Mouse (Mus musculus) stomach, embryonic 15.5 days (tissue): ENCODE measurements at regions not wholly inside any gene's neighbourhood (a gene's known extent, or its start where the extent isn't known, plus 50 kb on each side); places are given as distances from the start of the nearest gene placed in this dataset.

Experiments used
- ATAC-seq: fragments of 200-750 bp; cut with Nextera tagmentation; 2 replicates; pipeline ENCODE4 v1.8.0; 2017; ENCODE audit warnings: low read depth, moderate number of reproducible peaks, moderate TSS enrichment; ENCODE audit not compliant: insufficient read depth, low FRiP score
- H3K27ac ChIP-seq: fragments of 300-500 bp; sonication (generic); 2 replicates; pipeline ENCODE4 v1.5.1; 2015; ENCODE audit warnings: mild to moderate bottlenecking, inconsistent platforms
- H3K27me3 ChIP-seq: fragments of 300-500 bp; sonication (generic); replicated peaks from 2 replicates; pipeline ENCODE4 v1.6.1; 2015; ENCODE audit warnings: inconsistent platforms
- H3K36me3 ChIP-seq: fragments of 300-500 bp; sonication (generic); 2 replicates; pipeline ENCODE4 v1.6.1; 2015; ENCODE audit warnings: inconsistent platforms
- H3K4me1 ChIP-seq: fragments of 300-500 bp; sonication (generic); 2 replicates; pipeline ENCODE4 v1.6.1; 2015; ENCODE audit warnings: inconsistent platforms
- H3K4me2 ChIP-seq: fragments of 300-500 bp; sonication (generic); 2 replicates; pipeline ENCODE4 v1.6.1; 2015; ENCODE audit warnings: mild to moderate bottlenecking, inconsistent platforms
- H3K4me3 ChIP-seq: fragments of 300-500 bp; sonication (generic); replicated peaks from 2 replicates; pipeline ENCODE4 v1.5.1; 2015; ENCODE audit warnings: inconsistent platforms
- H3K9ac ChIP-seq: fragments of 300-500 bp; sonication (generic); 2 replicates; pipeline ENCODE4 v1.6.1; 2015; ENCODE audit warnings: inconsistent platforms
- H3K9me3 ChIP-seq: fragments of 300-500 bp; sonication (generic); 2 replicates; pipeline ENCODE4 v1.6.1; 2016; ENCODE audit warnings: inconsistent platforms
- WGBS: fragments of 180-500 bp; shearing (Covaris S2); methylation state at CpG from one replicate; pipeline ENCODE4 v1.1.7; 2015; 5-methylcytosine and 5-hydroxymethylcytosine counted together

GRCm38 (mm10) chr2:72800696-72801095 lies 179.6 kb downstream of the Sp3 start:
- H3K9me3 ChIP-seq = no peaks in the 10 kb centered on the region
- ATAC-seq = no peak
- no peak overlapping the region for H3K9ac ChIP-seq
- H3K4me3 ChIP-seq = no peak overlapping the region
- WGBS = 56% methylated on average over 7 of the region's 7 CpGs
- H3K36me3 ChIP-seq = no peaks in the 10 kb centered on the region
- H3K4me2 ChIP-seq = no peak overlapping the region
- H3K4me1 ChIP-seq = no peaks in the 10 kb centered on the region
- no peak overlapping the region for H3K27ac ChIP-seq
- no peaks in the 10 kb centered on the region for H3K27me3 ChIP-seq

GRCm38 (mm10) chr2:72813282-72813974 lies 166.8 kb downstream of the Sp3 start:
- no peak overlapping the region for H3K4me3 ChIP-seq
- no peak for ATAC-seq
- H3K4me2 ChIP-seq = no peak overlapping the region
- H3K27me3 ChIP-seq = peaks cover 7% of the 10 kb centered on the region; the same call in 1 of the 2 replicates
- no peak overlapping the region for H3K27ac ChIP-seq
- WGBS = 60% methylated on average over 14 of the region's 14 CpGs
- H3K4me1 ChIP-seq = no peaks in the 10 kb centered on the region
- no peaks in the 10 kb centered on the region for H3K36me3 ChIP-seq
- no peaks in the 10 kb centered on the region for H3K9me3 ChIP-seq
- no peak overlapping the region for H3K9ac ChIP-seq

- no peak overlapping the region for H3K4me3 ChIP-seq
- H3K4me2 ChIP-seq = no peak overlapping the region
- no peak for ATAC-seq
- no peak overlapping the region for H3K27ac ChIP-seq
- H3K27me3 ChIP-seq = no peaks in the 10 kb centered on the region
- no peaks in the 10 kb centered on the region for H3K9me3 ChIP-seq
- no peaks in the 10 kb centered on the region for H3K4me1 ChIP-seq
- 84% methylated on average over 4 of the region's 4 CpGs for WGBS
- H3K36me3 ChIP-seq = no peaks in the 10 kb centered on the region
- H3K9ac ChIP-seq = no peak overlapping the region
These were observed 155.0 kb downstream of the Sp3 start for GRCm38 (mm10) chr2:72825251-72825650.

- no peaks in the 10 kb centered on the region for H3K9me3 ChIP-seq
- H3K4me1 ChIP-seq = no peaks in the 10 kb centered on the region
- H3K27me3 ChIP-seq = no peaks in the 10 kb centered on the region
- H3K27ac ChIP-seq = no peak overlapping the region
- H3K9ac ChIP-seq = no peak overlapping the region
- WGBS = 11% methylated on average over 1 of the region's 1 CpGs
- no peak overlapping the region for H3K4me2 ChIP-seq
- no peak overlapping the region for H3K4me3 ChIP-seq
- H3K36me3 ChIP-seq = no peaks in the 10 kb centered on the region
- no peak for ATAC-seq
These were observed 151.1 kb downstream of the Sp3 start for GRCm38 (mm10) chr2:72829139-72829538.

GRCm38 (mm10) chr2:72832770-72833169 lies 147.5 kb downstream of the Sp3 start:
- no peaks in the 10 kb centered on the region for H3K4me1 ChIP-seq
- no peaks in the 10 kb centered on the region for H3K9me3 ChIP-seq
- 89% methylated on average over 10 of the region's 10 CpGs for WGBS
- no peak for ATAC-seq
- H3K27me3 ChIP-seq = no peaks in the 10 kb centered on the region
- no peaks in the 10 kb centered on the region for H3K36me3 ChIP-seq
- no peak overlapping the region for H3K4me2 ChIP-seq
- no peak overlapping the region for H3K4me3 ChIP-seq
- H3K27ac ChIP-seq = no peak overlapping the region
- no peak overlapping the region for H3K9ac ChIP-seq

GRCm38 (mm10) chr2:72838085-72838727 lies 142.0 kb downstream of the Sp3 start:
- H3K4me2 ChIP-seq = no peak overlapping the region
- no peaks in the 10 kb centered on the region for H3K36me3 ChIP-seq
- H3K27me3 ChIP-seq = no peaks in the 10 kb centered on the region
- H3K9ac ChIP-seq = no peak overlapping the region
- no peaks in the 10 kb centered on the region for H3K9me3 ChIP-seq
- peak overlapping the region; percentile 23; the same call in 1 of the 2 replicates for H3K27ac ChIP-seq
- H3K4me3 ChIP-seq = no peak overlapping the region
- WGBS = 29% methylated on average over 6 of the region's 6 CpGs
- no peaks in the 10 kb centered on the region for H3K4me1 ChIP-seq
- ATAC-seq = peak; percentile 56; the same call in 1 of the 2 replicates

- WGBS = 68% methylated on average over 5 of the region's 5 CpGs
- H3K4me3 ChIP-seq = no peak overlapping the region
- ATAC-seq = no peak
- H3K9me3 ChIP-seq = no peaks in the 10 kb centered on the region
- no peaks in the 10 kb centered on the region for H3K27me3 ChIP-seq
- H3K9ac ChIP-seq = no peak overlapping the region
- H3K27ac ChIP-seq = no peak overlapping the region
- no peak overlapping the region for H3K4me2 ChIP-seq
- H3K36me3 ChIP-seq = no peaks in the 10 kb centered on the region
- no peaks in the 10 kb centered on the region for H3K4me1 ChIP-seq
These were observed 140.6 kb downstream of the Sp3 start for GRCm38 (mm10) chr2:72839673-72840072.

- Histone ChIP-seq H3K36me3 (no peaks in the 10 kb centered on the region), H3K27me3 (no peaks in the 10 kb centered on the region), H3K9me3 (no peaks in the 10 kb centered on the region), H3K4me1 (no peaks in the 10 kb centered on the region), H3K4me2 (no peak overlapping the region), H3K27ac (no peak overlapping the region), H3K9ac (no peak overlapping the region), H3K4me3 (no peak overlapping the region)
- WGBS = 81% methylated on average over 5 of the region's 5 CpGs
- no peak for ATAC-seq
These were observed 138.9 kb downstream of the Sp3 start for GRCm38 (mm10) chr2:72841367-72841766.

- no peaks in the 10 kb centered on the region for H3K27me3 ChIP-seq
- no peak overlapping the region for H3K4me3 ChIP-seq
- H3K9me3 ChIP-seq = no peaks in the 10 kb centered on the region
- no peak for ATAC-seq
- H3K27ac ChIP-seq = no peak overlapping the region
- H3K4me1 ChIP-seq = no peaks in the 10 kb centered on the region
- H3K4me2 ChIP-seq = no peak overlapping the region
- WGBS = 77% methylated on average over 2 of the region's 2 CpGs
- H3K9ac ChIP-seq = no peak overlapping the region
- no peaks in the 10 kb centered on the region for H3K36me3 ChIP-seq
These were observed 136.6 kb downstream of the Sp3 start for GRCm38 (mm10) chr2:72843610-72844009.

- ATAC-seq = no peak
- WGBS = 36% methylated on average over 12 of the region's 12 CpGs
These were observed 130.6 kb downstream of the Sp3 start for GRCm38 (mm10) chr2:72849441-72850192.

GRCm38 (mm10) chr2:72852509-72852908 lies 127.7 kb downstream of the Sp3 start:
- Histone ChIP-seq H3K9ac (no peak overlapping the region), H3K9me3 (no peaks in the 10 kb centered on the region), H3K4me3 (no peak overlapping the region), H3K27ac (no peak overlapping the region), H3K27me3 (no peaks in the 10 kb centered on the region), H3K36me3 (no peaks in the 10 kb centered on the region), H3K4me2 (no peak overlapping the region), H3K4me1 (no peaks in the 10 kb centered on the region)
- WGBS = 76% methylated on average over 4 of the region's 4 CpGs
- ATAC-seq = no peak

More at GRCm38 (mm10) chr2:72849441-72850192, 130.6 kb downstream of the Sp3 start:
- Histone ChIP-seq H3K4me2 (no peak overlapping the region; the same call in 1 of the 2 replicates), H3K27me3 (no peaks in the 10 kb centered on the region), H3K4me1 (no peaks in the 10 kb centered on the region), H3K9ac (no peak overlapping the region), H3K9me3 (no peaks in the 10 kb centered on the region), H3K27ac (no peak overlapping the region), H3K4me3 (no peak overlapping the region), H3K36me3 (no peaks in the 10 kb centered on the region)
